Mouse (Mus musculus): ENCODE data around the gene Gm28635.
"Not testable (repeated sequence)": the region's sequence is repeated elsewhere in the genome, so short reads cannot be mapped to it uniquely, and the experiment has no call there.

The Gm28635 gene

GRCm38 (mm10) chr2:84682605-84683183 lies 4.9 kb upstream of the Gm28635 start:
- no peak for DNase-seq

- DNase-seq, result no peak
Measured at GRCm38 (mm10) chr2:84679016-84679415, 1.2 kb upstream of the Gm28635 start, which contains the start of gene Tmx2. TSS of gene Tmx2 (minus strand) at chr2:84679140.

- peak; percentile 11 for DNase-seq
Measured at GRCm38 (mm10) chr2:84677270-84677967, 422 bp downstream of the Gm28635 start.

GRCm38 (mm10) chr2:84671535-84671934 lies 6.3 kb downstream of the Gm28635 start:
- DNase-seq, result not testable (repeated sequence)

GRCm38 (mm10) chr2:84670569-84670933 lies 7.3 kb downstream of the Gm28635 start, which contains the start of gene Selenoh:
TSS of gene Selenoh (minus strand) at chr2:84670770.
- peak; percentile 65 for DNase-seq

- no peak for DNase-seq
Measured at GRCm38 (mm10) chr2:84669828-84670568, 7.8 kb downstream of the Gm28635 start.

- peak; percentile 18 for DNase-seq
Measured at GRCm38 (mm10) chr2:84666081-84666480, 11.8 kb downstream of the Gm28635 start.

GRCm38 (mm10) chr2:84662866-84663265 lies 15.0 kb downstream of the Gm28635 start:
- DNase-seq, result peak; percentile 27

GRCm38 (mm10) chr2:84660253-84660652 lies 17.6 kb downstream of the Gm28635 start:
- DNase-seq, result peak; percentile 64

- DNase-seq, result no peak
Measured at GRCm38 (mm10) chr2:84658806-84659205, 19.0 kb downstream of the Gm28635 start, which contains the start of gene Btbd18. TSS of gene Btbd18 (plus strand) at chr2:84659079.

GRCm38 (mm10) chr2:84655864-84656263 lies 22.0 kb downstream of the Gm28635 start:
- DNase-seq, result no peak

- DNase-seq, result no peak
Measured at GRCm38 (mm10) chr2:84653354-84653753, 24.5 kb downstream of the Gm28635 start.

- peak; percentile 91 for DNase-seq
Measured at GRCm38 (mm10) chr2:84650464-84651195, 27.2 kb downstream of the Gm28635 start, which contains the start of gene Ctnnd1. TSS of gene Ctnnd1 (minus strand) at chr2:84650765.

GRCm38 (mm10) chr2:84649674-84650073 lies 28.2 kb downstream of the Gm28635 start:
- DNase-seq, result no peak

GRCm38 (mm10) chr2:84648369-84648768 lies 29.5 kb downstream of the Gm28635 start:
- DNase-seq, result no peak

GRCm38 (mm10) chr2:84647051-84647568 lies 30.7 kb downstream of the Gm28635 start:
- no peak for DNase-seq

GRCm38 (mm10) chr2:84646138-84646537 lies 31.7 kb downstream of the Gm28635 start:
- no peak for DNase-seq

GRCm38 (mm10) chr2:84640833-84641232 lies 37.0 kb downstream of the Gm28635 start:
- DNase-seq, result no peak

- DNase-seq, result no peak
Measured at GRCm38 (mm10) chr2:84638428-84639220, 39.2 kb downstream of the Gm28635 start.

- DNase-seq, result no peak
Measured at GRCm38 (mm10) chr2:84637452-84638165, 40.2 kb downstream of the Gm28635 start.

GRCm38 (mm10) chr2:84636231-84636741 lies 41.6 kb downstream of the Gm28635 start:
- DNase-seq, result peak; percentile 66

All from kidney, adult 11 months (tissue).